In the genomic region with DNA sequence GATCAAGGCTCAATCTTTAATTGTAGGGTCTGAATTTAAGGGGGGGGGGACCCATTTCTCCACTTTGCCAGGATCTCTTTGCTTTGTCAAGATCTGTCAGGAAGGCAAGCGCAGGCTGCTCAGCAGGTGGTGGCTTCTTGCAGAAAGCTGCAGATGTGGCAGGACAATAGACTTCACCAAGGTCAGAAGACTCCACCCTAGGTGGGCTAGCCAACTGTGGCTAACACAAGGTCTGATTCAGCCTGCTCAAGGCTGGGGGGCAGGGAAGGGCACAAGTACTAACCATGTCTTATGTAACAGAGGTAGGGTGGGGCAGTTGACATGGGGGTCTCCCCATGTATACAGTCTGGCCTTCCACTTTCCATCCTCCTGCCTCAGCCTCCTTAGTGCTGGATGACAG, we compare ENCODE assay signal across 30 mouse cellular contexts. TPM values are rescaled to one million over a fixed set of nuclear protein-coding genes. Genes with fewer than 3 reads are reported as not detected.
DNase-seq lines count a peak whose midpoint lies in the region; ATAC-seq and TF ChIP-seq lines count a peak whose summit lies in the region.
"Had no signal": no experiment of that assay in that cellular context is flagged by ENCODE, and none has a peak within 500 bp of the region (broad histone marks: within the 10 kb centered on the region; RNA-seq: fewer than 3 reads in every experiment).

No protein-coding gene starts in this region.

- H3K36me3 ChIP-seq in testis, adult 2 months (ENCODE audit: control insufficient read depth, insufficient read depth, low read length) = no peaks in the 10 kb centered on the region
- no peaks in the 10 kb centered on the region for H3K36me3 ChIP-seq in neural tube, embryonic 15.5 days
- no peaks in the 10 kb centered on the region for H3K36me3 ChIP-seq in thymus, adult 2 months (ENCODE audit: control insufficient read depth, insufficient read depth, low read length)
- H3K36me3 ChIP-seq: forebrain, embryonic 10.5 days; G1E; heart, embryonic 12.5 days; heart, embryonic 15.5 days; hindbrain, embryonic 10.5 days; hindbrain, embryonic 13.5 days; intestine, embryonic 15.5 days had no signal

- DNase-seq in cerebellum, adult 9-10 months = peak; percentile 14
- no peak for DNase-seq in cerebellum, postnatal 14 days
- no peak for DNase-seq in testis, postnatal 10 days (ENCODE audit: low spot score)
- peak; percentile 95 for DNase-seq in R1 (ENCODE audit: low read depth, low spot score)
- no peak for DNase-seq in thymus, adult 2 months
- DNase-seq: adrenal gland, adult 8-10 months; B cell, adult 2 months; cerebellum, adult 11 months; cerebellum, adult 2 months; cerebellum, postnatal 10 days; gastrocnemius, postnatal 10 days; gastrocnemius, postnatal 36 days; heart, postnatal 10 days; heart, postnatal 36 days; kidney, adult 18-20 months had no signal

- WGBS in neural tube, embryonic 15.5 days = 61% methylated on average over 1 of the region's 1 CpGs
- 78% methylated on average over 1 of the region's 1 CpGs for WGBS in thymus, adult 2 months

- H3K9me3 ChIP-seq in neural tube, embryonic 15.5 days (replicated peaks) = no peaks in the 10 kb centered on the region
- H3K9me3 ChIP-seq: forebrain, embryonic 10.5 days; forebrain, embryonic 13.5 days; heart, embryonic 12.5 days; heart, embryonic 15.5 days; hindbrain, embryonic 10.5 days; hindbrain, embryonic 13.5 days; intestine, embryonic 15.5 days had no signal

- H3K4me3 ChIP-seq in testis, adult 2 months (ENCODE audit: control insufficient read depth, low read depth, low read length) = peak overlapping the region; percentile 40; the same call in 1 of the 2 replicates
- no peak overlapping the region for H3K4me3 ChIP-seq in neural tube, embryonic 15.5 days (replicated peaks)
- no peak overlapping the region for H3K4me3 ChIP-seq in thymus, adult 2 months (ENCODE audit: control insufficient read depth, insufficient read depth, low read length)
- H3K4me3 ChIP-seq: forebrain, embryonic 10.5 days; forebrain, embryonic 13.5 days; heart, embryonic 12.5 days; heart, embryonic 15.5 days; hindbrain, embryonic 10.5 days; hindbrain, embryonic 13.5 days; intestine, embryonic 15.5 days had no signal

- H3K4me2 ChIP-seq in neural tube, embryonic 15.5 days = no peak overlapping the region
- H3K4me2 ChIP-seq: forebrain, embryonic 13.5 days; heart, embryonic 12.5 days; heart, embryonic 15.5 days; hindbrain, embryonic 13.5 days; intestine, embryonic 15.5 days had no signal

- no peak overlapping the region for H3K27ac ChIP-seq in testis, adult 2 months (ENCODE audit: control insufficient read depth, insufficient read depth, low read depth, low read length)
- H3K27ac ChIP-seq in neural tube, embryonic 15.5 days (replicated peaks) = no peak overlapping the region
- no peak overlapping the region for H3K27ac ChIP-seq in thymus, adult 2 months (ENCODE audit: control insufficient read depth, insufficient read depth, low read length)
- H3K27ac ChIP-seq: forebrain, embryonic 10.5 days; forebrain, embryonic 13.5 days; heart, embryonic 15.5 days; hindbrain, embryonic 10.5 days; hindbrain, embryonic 13.5 days; intestine, embryonic 15.5 days had no signal

- H3K9ac ChIP-seq in neural tube, embryonic 15.5 days (replicated peaks) = no peak overlapping the region
- H3K9ac ChIP-seq: forebrain, embryonic 13.5 days; heart, embryonic 12.5 days; heart, embryonic 15.5 days; hindbrain, embryonic 13.5 days; intestine, embryonic 15.5 days had no signal

- TF ChIP-seq CTCF in testis, adult 2 months (IDR thresholded peaks at IDR 0.05; ENCODE audit: control insufficient read depth, insufficient read depth, insufficient replicate concordance, low read depth, low read length) = no peak
- TF ChIP-seq CTCF in thymus, adult 2 months (IDR thresholded peaks at IDR 0.05; ENCODE audit: borderline replicate concordance, control insufficient read depth, extremely low read depth, insufficient read depth, low read length, poor library complexity) = no peak

- no peak; the same call in 1 of the 2 replicates for TF ChIP-seq POLR2A in testis, adult 2 months (IDR thresholded peaks at IDR 0.05; ENCODE audit: control insufficient read depth, low read depth, low read length)
- no peak for TF ChIP-seq POLR2A in thymus, adult 2 months (IDR thresholded peaks at IDR 0.05; ENCODE audit: control insufficient read depth, extremely low read depth, insufficient read depth, low read length, poor library complexity)

- peaks cover 2% of the 10 kb centered on the region; the same call in 1 of the 2 replicates for H3K4me1 ChIP-seq in testis, adult 2 months (ENCODE audit: control insufficient read depth, insufficient read depth, low read length)
- no peaks in the 10 kb centered on the region for H3K4me1 ChIP-seq in neural tube, embryonic 15.5 days
- H3K4me1 ChIP-seq in thymus, adult 2 months (replicated peaks; ENCODE audit: control insufficient read depth, insufficient read depth, low read length) = no peaks in the 10 kb centered on the region
- H3K4me1 ChIP-seq: forebrain, embryonic 13.5 days; heart, embryonic 12.5 days; heart, embryonic 15.5 days; hindbrain, embryonic 13.5 days; intestine, embryonic 15.5 days had no signal

- no peaks in the 10 kb centered on the region for H3K27me3 ChIP-seq in testis, adult 2 months (ENCODE audit: control insufficient read depth, insufficient read depth, low read length)
- no peaks in the 10 kb centered on the region; the same call in 1 of the 2 replicates for H3K27me3 ChIP-seq in neural tube, embryonic 15.5 days (replicated peaks)
- H3K27me3 ChIP-seq in thymus, adult 2 months (ENCODE audit: control insufficient read depth, insufficient read depth, low read length) = no peaks in the 10 kb centered on the region
- H3K27me3 ChIP-seq: CH12.LX; hindbrain, embryonic 13.5 days; Patski had no signal

- ATAC-seq in neural tube, embryonic 15.5 days (ENCODE audit: low FRiP score) = no peak
- ATAC-seq: activated CD4-positive, CD25-positive, alpha-beta regulatory T cell, adult 4 months; forebrain, embryonic 13.5 days; forebrain, embryonic 16.5 days; hindbrain, embryonic 16.5 days; intestine, embryonic 15.5 days; Patski had no signal

RNA-seq across cellular contexts. Expression of a gene that starts 7.7 kb away (rescaled TPM):
- polyA plus RNA-seq in testis, adult 2 months (2012; rRNA removed) = 5.6 and 6.8 TPM in 2 replicates
- polyA plus RNA-seq in neural tube, embryonic 15.5 days (2015; fragmentation: Nextera tagmentation; extraction: Ambion mirVana) = 26.5 and 27.7 TPM in 2 replicates
- polyA plus RNA-seq in thymus, adult 2 months (2012; rRNA removed) = 5.8 and 6.2 TPM in 2 replicates
- polyA plus RNA-seq: activated CD4-positive, CD25-positive, alpha-beta regulatory T cell, adult 4 months; G1E had no signal

Comparison
In these comparisons a context has a peak if more than half of its experiments do, and no peak if none do; other contexts are left out.
1. DNase-seq: peak in cerebellum, adult 9-10 months (single experiment) and R1 (single experiment); none in cerebellum, postnatal 14 days (0 of 2), testis, postnatal 10 days (single experiment) and thymus, adult 2 months (single experiment).